Mouse (Mus musculus) midbrain, embryonic 12.5 days (tissue): ENCODE measurements around the gene Gm17728. TPM values are rescaled to one million over a fixed set of nuclear protein-coding genes. Genes with fewer than 3 reads are reported as not detected.
"Not testable (repeated sequence)": the region's sequence is repeated elsewhere in the genome, so short reads cannot be mapped to it uniquely, and the experiment has no call there.

Experiments used
- ATAC-seq: fragments of 200-750 bp; cut with Nextera tagmentation; 2 replicates; pipeline ENCODE4 v1.8.0; 2017; ENCODE audit warnings: low read depth, moderate TSS enrichment, moderate library complexity; ENCODE audit not compliant: low FRiP score
- H3K27ac ChIP-seq: fragments of 300-500 bp; sonication (generic); replicated peaks from 2 replicates; pipeline ENCODE4 v1.5.1; 2016; ENCODE audit warnings: mild to moderate bottlenecking
- H3K27me3 ChIP-seq: fragments of 300-500 bp; sonication (generic); 2 replicates; pipeline ENCODE4 v1.6.1; 2016; ENCODE audit warnings: mild to moderate bottlenecking
- H3K36me3 ChIP-seq: fragments of 300-500 bp; sonication (generic); 2 replicates; pipeline ENCODE4 v1.6.1; 2016
- H3K4me1 ChIP-seq: fragments of 300-500 bp; sonication (generic); 2 replicates; pipeline ENCODE4 v1.6.1; 2016
- H3K4me2 ChIP-seq: fragments of 300-500 bp; sonication (generic); replicated peaks from 2 replicates; pipeline ENCODE4 v1.6.1; 2016; ENCODE audit warnings: mild to moderate bottlenecking, moderate library complexity
- H3K4me3 ChIP-seq: fragments of 300-500 bp; sonication (generic); 2 replicates; pipeline ENCODE4 v1.5.1; 2016; ENCODE audit warnings: mild to moderate bottlenecking
- H3K9ac ChIP-seq: fragments of 300-500 bp; sonication (generic); replicated peaks from 2 replicates; pipeline ENCODE4 v1.6.1; 2016; ENCODE audit warnings: mild to moderate bottlenecking, moderate library complexity
- H3K9me3 ChIP-seq: fragments of 300-500 bp; sonication (generic); 2 replicates; pipeline ENCODE4 v1.6.1; 2016; ENCODE audit warnings: mild to moderate bottlenecking
- WGBS: fragments of 180-500 bp; shearing (Covaris S2); methylation state at CpG from one replicate; pipeline ENCODE4 v1.1.7; 2016; 5-methylcytosine and 5-hydroxymethylcytosine counted together
- polyA plus RNA-seq: library from polyadenylated mRNA; unstranded; fragments of >200 nt; fragmentation: Nextera tagmentation; extraction: Ambion mirVana; gene quantifications from 2 replicates; pipeline ENCODE4 v1.2.1, GENCODE M21; 2016

Gene Gm17728
- not detected in 2 replicates for polyA plus RNA-seq

GRCm38 (mm10) chr17:9421760-9422159, at the start of gene Gm17728:
Gm17728 (plus strand) TSS chr17:9422060.
- H3K4me2 ChIP-seq, H3K36me3 ChIP-seq, H3K9me3 ChIP-seq, H3K4me1 ChIP-seq, H3K27me3 ChIP-seq, H3K4me3 ChIP-seq, ATAC-seq, H3K27ac ChIP-seq, H3K9ac ChIP-seq: not testable (repeated sequence)
- 88% methylated on average over 8 of the region's 8 CpGs for WGBS

GRCm38 (mm10) chr17:9397493-9397892, 24.4 kb upstream of the Gm17728 start:
- no peak overlapping the region for H3K4me3 ChIP-seq
- no peaks in the 10 kb centered on the region for H3K36me3 ChIP-seq
- H3K27me3 ChIP-seq = no peaks in the 10 kb centered on the region
- no peak overlapping the region for H3K9ac ChIP-seq
- WGBS = 84% methylated on average over 7 of the region's 7 CpGs
- no peak for ATAC-seq
- H3K4me1 ChIP-seq = no peaks in the 10 kb centered on the region
- H3K4me2 ChIP-seq = no peak overlapping the region
- peaks cover 3% of the 10 kb centered on the region; the same call in 1 of the 2 replicates for H3K9me3 ChIP-seq
- no peak overlapping the region for H3K27ac ChIP-seq

GRCm38 (mm10) chr17:9398551-9398950, 23.3 kb upstream of the Gm17728 start:
- no peaks in the 10 kb centered on the region for H3K4me1 ChIP-seq
- no peaks in the 10 kb centered on the region for H3K27me3 ChIP-seq
- H3K9ac ChIP-seq = no peak overlapping the region
- 42% methylated on average over 4 of the region's 4 CpGs for WGBS
- H3K9me3 ChIP-seq = peaks cover 3% of the 10 kb centered on the region; the same call in 1 of the 2 replicates
- no peak for ATAC-seq
- H3K4me2 ChIP-seq = no peak overlapping the region
- no peak overlapping the region for H3K4me3 ChIP-seq
- H3K36me3 ChIP-seq = no peaks in the 10 kb centered on the region
- H3K27ac ChIP-seq = no peak overlapping the region

GRCm38 (mm10) chr17:9403991-9404390, 17.9 kb upstream of the Gm17728 start:
- H3K27me3 ChIP-seq = no peaks in the 10 kb centered on the region
- 85% methylated on average over 3 of the region's 3 CpGs for WGBS
- H3K4me1 ChIP-seq = no peaks in the 10 kb centered on the region
- no peak overlapping the region for H3K4me2 ChIP-seq
- no peak overlapping the region for H3K9ac ChIP-seq
- H3K27ac ChIP-seq = no peak overlapping the region
- no peak for ATAC-seq
- peaks cover 3% of the 10 kb centered on the region; the same call in 1 of the 2 replicates for H3K9me3 ChIP-seq
- no peak overlapping the region for H3K4me3 ChIP-seq
- H3K36me3 ChIP-seq = no peaks in the 10 kb centered on the region

- no peaks in the 10 kb centered on the region for H3K9me3 ChIP-seq
- no peaks in the 10 kb centered on the region for H3K36me3 ChIP-seq
- no peaks in the 10 kb centered on the region for H3K4me1 ChIP-seq
- H3K27ac ChIP-seq = no peak overlapping the region
- no peak for ATAC-seq
- WGBS = 54% methylated on average over 6 of the region's 6 CpGs
- no peak overlapping the region for H3K9ac ChIP-seq
- no peak overlapping the region for H3K4me2 ChIP-seq
- no peaks in the 10 kb centered on the region for H3K27me3 ChIP-seq
- no peak overlapping the region for H3K4me3 ChIP-seq
Measured at GRCm38 (mm10) chr17:9407640-9408039, 14.2 kb upstream of the Gm17728 start.

GRCm38 (mm10) chr17:9419016-9419415, 2.8 kb upstream of the Gm17728 start:
- Histone ChIP-seq H3K27me3 (no peaks in the 10 kb centered on the region), H3K4me3 (no peak overlapping the region)
- WGBS = 88% methylated on average over 2 of the region's 2 CpGs

GRCm38 (mm10) chr17:9428374-9428994, 6.6 kb downstream of the Gm17728 start:
- no peaks in the 10 kb centered on the region for H3K36me3 ChIP-seq
- peaks cover 7% of the 10 kb centered on the region; the same call in 1 of the 2 replicates for H3K4me1 ChIP-seq
- H3K4me3 ChIP-seq = no peak overlapping the region
- WGBS = 65% methylated on average over 7 of the region's 7 CpGs
- no peak overlapping the region for H3K9ac ChIP-seq
- no peaks in the 10 kb centered on the region for H3K9me3 ChIP-seq
- H3K27me3 ChIP-seq = no peaks in the 10 kb centered on the region
- ATAC-seq = no peak
- H3K4me2 ChIP-seq = no peak overlapping the region
- H3K27ac ChIP-seq = no peak overlapping the region

More at GRCm38 (mm10) chr17:9419016-9419415, 2.8 kb upstream of the Gm17728 start:
- no peak overlapping the region for H3K9ac ChIP-seq
- H3K4me2 ChIP-seq = no peak overlapping the region
- no peak for ATAC-seq
- no peaks in the 10 kb centered on the region for H3K4me1 ChIP-seq
- H3K36me3 ChIP-seq = no peaks in the 10 kb centered on the region
- no peaks in the 10 kb centered on the region for H3K9me3 ChIP-seq
- no peak overlapping the region for H3K27ac ChIP-seq

GRCm38 (mm10) chr17:9439997-9440655, 18.3 kb downstream of the Gm17728 start:
- no peaks in the 10 kb centered on the region for H3K9me3 ChIP-seq
- no peak overlapping the region for H3K9ac ChIP-seq
- no peaks in the 10 kb centered on the region for H3K27me3 ChIP-seq
- 62% methylated on average over 4 of the region's 4 CpGs for WGBS
- no peaks in the 10 kb centered on the region for H3K36me3 ChIP-seq
- H3K4me2 ChIP-seq = no peak overlapping the region
- H3K4me1 ChIP-seq = no peaks in the 10 kb centered on the region
- H3K4me3 ChIP-seq = no peak overlapping the region
- ATAC-seq = no peak
- no peak overlapping the region for H3K27ac ChIP-seq

- no peak overlapping the region for H3K4me3 ChIP-seq
- H3K4me2 ChIP-seq = no peak overlapping the region
- no peaks in the 10 kb centered on the region for H3K36me3 ChIP-seq
- no peaks in the 10 kb centered on the region for H3K9me3 ChIP-seq
- no peaks in the 10 kb centered on the region for H3K4me1 ChIP-seq
- ATAC-seq = no peak
- H3K27me3 ChIP-seq = no peaks in the 10 kb centered on the region
- 86% methylated on average over 5 of the region's 5 CpGs for WGBS
- H3K9ac ChIP-seq = no peak overlapping the region
- H3K27ac ChIP-seq = no peak overlapping the region
Measured at GRCm38 (mm10) chr17:9456406-9456805, 34.5 kb downstream of the Gm17728 start.

GRCm38 (mm10) chr17:9460904-9461303, 39.0 kb downstream of the Gm17728 start:
- WGBS = 71% methylated on average over 2 of the region's 2 CpGs

More at GRCm38 (mm10) chr17:9460904-9461303, 39.0 kb downstream of the Gm17728 start:
- H3K9ac ChIP-seq = no peak overlapping the region
- H3K9me3 ChIP-seq = no peaks in the 10 kb centered on the region
- no peak overlapping the region for H3K4me2 ChIP-seq
- ATAC-seq = no peak
- H3K4me3 ChIP-seq = no peak overlapping the region
- H3K27me3 ChIP-seq = no peaks in the 10 kb centered on the region
- H3K27ac ChIP-seq = no peak overlapping the region
- no peaks in the 10 kb centered on the region for H3K4me1 ChIP-seq
- H3K36me3 ChIP-seq = no peaks in the 10 kb centered on the region
